ENCODE assay signal across 13 mouse cellular contexts in the genomic region with DNA sequence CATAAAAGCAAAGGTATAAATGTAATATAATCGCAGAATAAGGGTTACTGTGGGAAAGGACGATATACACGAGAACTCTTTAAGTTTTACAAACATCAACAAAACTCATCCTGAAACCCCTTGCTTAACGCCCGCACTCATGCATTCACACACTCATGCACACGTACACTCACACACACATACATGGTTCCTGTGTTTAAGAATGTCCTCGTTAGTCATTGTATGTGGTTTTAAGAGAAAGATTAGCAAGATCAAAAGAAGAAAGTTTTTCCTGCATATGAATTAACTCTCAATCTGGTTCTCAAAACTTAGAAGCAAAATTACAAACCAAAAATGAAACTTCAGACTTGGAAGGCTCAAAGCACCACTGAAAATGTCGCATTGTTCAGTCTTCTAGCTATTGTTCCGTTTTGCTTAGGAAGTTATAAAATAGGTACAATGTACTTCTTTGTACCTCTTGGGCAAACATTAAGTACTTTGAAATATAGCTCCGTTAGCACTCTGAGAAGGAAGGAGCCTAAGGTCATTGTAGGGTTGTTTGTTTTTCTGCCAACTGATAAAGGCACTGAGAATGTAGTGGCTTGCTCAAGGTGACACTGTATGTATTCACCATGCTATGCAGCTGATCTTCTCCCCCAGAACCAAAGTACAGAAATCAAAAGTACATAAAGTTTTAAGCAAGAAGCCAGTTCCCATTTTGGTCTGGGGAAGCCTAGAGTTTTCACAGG.
DNase-seq lines count a peak whose midpoint lies in the region; ATAC-seq lines count a peak whose summit lies in the region.
"Had no signal": no experiment of that assay in that cellular context is flagged by ENCODE, and none has a peak within 500 bp of the region (broad histone marks: within the 10 kb centered on the region; RNA-seq: fewer than 3 reads in every experiment).

No protein-coding gene starts in this region.

- H3K9ac ChIP-seq in heart, embryonic 15.5 days = no peak overlapping the region
- H3K9ac ChIP-seq: midbrain, embryonic 15.5 days; neural tube, embryonic 13.5 days had no signal

- no peak overlapping the region for H3K4me2 ChIP-seq in heart, embryonic 15.5 days
- H3K4me2 ChIP-seq: midbrain, embryonic 15.5 days; neural tube, embryonic 13.5 days had no signal

- H3K27me3 ChIP-seq in heart, embryonic 15.5 days = no peaks in the 10 kb centered on the region
- H3K27me3 ChIP-seq: midbrain, embryonic 15.5 days; neural tube, embryonic 13.5 days had no signal

- intact Hi-C loops in heart, postnatal 36 days (cut with DNase I) = no loop called here

- no peaks in the 10 kb centered on the region for H3K36me3 ChIP-seq in heart, embryonic 15.5 days
- H3K36me3 ChIP-seq: embryonic facial prominence, embryonic 10.5 days; midbrain, embryonic 15.5 days; neural tube, embryonic 13.5 days had no signal

- peak overlapping the region; percentile 41 for H3K27ac ChIP-seq in heart, embryonic 15.5 days
- H3K27ac ChIP-seq: embryonic facial prominence, embryonic 10.5 days; left cerebral cortex, adult 2 months; midbrain, embryonic 15.5 days had no signal

- no peaks in the 10 kb centered on the region for H3K9me3 ChIP-seq in heart, embryonic 15.5 days (replicated peaks)
- H3K9me3 ChIP-seq: embryonic facial prominence, embryonic 10.5 days; midbrain, embryonic 15.5 days; neural tube, embryonic 13.5 days had no signal

- no peak overlapping the region for H3K4me3 ChIP-seq in heart, embryonic 15.5 days
- H3K4me3 ChIP-seq: embryonic facial prominence, embryonic 10.5 days; left cerebral cortex, adult 2 months; midbrain, embryonic 15.5 days; neural tube, embryonic 13.5 days had no signal

- WGBS in heart, embryonic 15.5 days = 77% methylated on average over 10 of the region's 10 CpGs

- no peak for DNase-seq in heart, postnatal 36 days
- DNase-seq in A20 (ENCODE audit: low read depth, low spot score) = peak; percentile 74
- peak; percentile 67 for DNase-seq in CD4-positive, CD25-positive, alpha-beta regulatory T cell, adult 2 months (ENCODE audit: low read depth, low spot score)
- DNase-seq in left cerebral cortex, adult 9 months (ENCODE audit: low spot score in 2 of 2) = no peak
- DNase-seq in cerebellum, postnatal 25 days = no peak
- DNase-seq: cerebellum, adult 9-10 months; kidney, adult 2 months had no signal

- no peak for ATAC-seq in heart, embryonic 15.5 days (replicated peaks; ENCODE audit: insufficient number of reproducible peaks, insufficient read depth, low FRiP score, low read depth)
- ATAC-seq in megakaryocyte, adult 5-6 weeks (ENCODE audit: poor library complexity, severe bottlenecking) = 0 out of 2 replicates have a peak, but pooled peaks have one; percentile 21

- peaks cover 18% of the 10 kb centered on the region for H3K4me1 ChIP-seq in heart, embryonic 15.5 days (replicated peaks)
- H3K4me1 ChIP-seq: midbrain, embryonic 15.5 days had no signal

Comparison
In these comparisons a context has a peak if more than half of its experiments do, and no peak if none do; other contexts are left out.
1. DNase-seq: peak in A20 (single experiment) and CD4-positive, CD25-positive, alpha-beta regulatory T cell, adult 2 months (single experiment); none in heart, postnatal 36 days (0 of 2), left cerebral cortex, adult 9 months (0 of 2) and cerebellum, postnatal 25 days (0 of 2).